Mouse (Mus musculus): Measurements from ENCODE around the gene Ndufa13.

- TF ChIP-seq FLI1 (IDR thresholded peaks at IDR 0.05; ENCODE audit: low read length) (no peak), GATA1 (IDR thresholded peaks at IDR 0.05; ENCODE audit: borderline replicate concordance, low read length) (peak; percentile 38; the same call in 1 of the 3 replicates)
Observed at GRCm38 (mm10) chr8:69938245-69938982, 36.1 kb upstream of the Ndufa13 start.

Data from megakaryocyte, embryonic 14.5 days (primary cell).